15 mouse cellular contexts compared by ENCODE assay signal in the genomic region with DNA sequence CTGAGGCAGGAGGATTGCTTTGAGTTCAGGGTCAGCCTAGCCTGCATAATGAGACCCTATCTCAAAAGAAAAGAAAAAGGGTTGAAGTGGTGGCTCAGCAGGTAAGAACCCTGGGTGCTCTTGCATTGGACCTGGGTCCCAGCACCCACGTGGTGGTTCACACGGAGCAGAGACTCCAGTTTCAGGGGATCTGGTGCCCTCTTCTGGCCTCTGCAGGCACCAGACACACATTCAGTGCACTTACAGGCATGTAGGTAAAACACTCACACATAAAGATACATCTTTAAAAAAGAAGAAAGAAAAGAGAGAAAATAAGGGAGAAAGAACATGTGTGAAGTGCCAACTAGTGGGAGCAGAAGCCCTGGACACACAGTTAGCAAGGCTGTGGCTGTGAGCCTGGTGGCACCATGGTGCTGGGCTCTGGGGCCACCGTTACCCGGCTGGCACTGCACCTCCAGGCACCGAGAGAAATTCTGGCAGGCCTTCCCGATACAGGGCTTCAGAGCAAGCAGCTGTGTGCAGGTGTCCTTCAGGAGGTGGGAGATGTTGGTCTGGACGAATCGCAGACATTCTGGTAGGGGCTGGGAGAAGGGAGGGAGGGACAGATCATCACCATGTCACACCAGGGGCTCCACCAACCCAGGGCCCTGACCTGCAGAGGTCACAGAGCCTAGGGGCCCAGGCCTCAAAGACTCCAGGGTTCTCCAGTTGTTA. TPM values are rescaled to one million over a fixed set of nuclear protein-coding genes. Genes with fewer than 3 reads are reported as not detected.
A peak's percentile ranks its signal among the peaks of the same experiment; 100 is the strongest.
DNase-seq lines count a peak whose midpoint lies in the region; ATAC-seq and TF ChIP-seq lines count a peak whose summit lies in the region.
"Had no signal": no experiment of that assay in that cellular context is flagged by ENCODE, and none has a peak within 500 bp of the region (broad histone marks: within the 10 kb centered on the region; RNA-seq: fewer than 3 reads in every experiment).

No protein-coding gene starts in this region.

- TF ChIP-seq CTCF in lung, postnatal 0 days (IDR thresholded peaks at IDR 0.05): peak; percentile 29
- TF ChIP-seq CTCF in MEL (IDR thresholded peaks at IDR 0.05 in 2 of 3, conservative IDR thresholded peaks at IDR 0.05 in 1 of 3; ENCODE audit: control insufficient read depth in 1 of 3, insufficient read depth in 1 of 3, low read depth in 2 of 3, low read length in 3 of 3, poor library complexity in 1 of 3, severe bottlenecking in 1 of 3): peak in 2 of 3 experiments; percentile 50 to 72; a peak in 4 of 6 replicates
- TF ChIP-seq CTCF in liver, embryonic 14.5 days (IDR thresholded peaks at IDR 0.05; ENCODE audit: low read depth): peak; percentile 58

- H3K27me3 ChIP-seq in heart, embryonic 12.5 days (replicated peaks): 0 out of 2 replicates have a peak, but pooled peaks cover 8% of the 10 kb centered on the region
- no peaks in the 10 kb centered on the region for H3K27me3 ChIP-seq in lung, postnatal 0 days (replicated peaks; ENCODE audit: insufficient read depth, low read length)
- no peaks in the 10 kb centered on the region for H3K27me3 ChIP-seq in MEL (ENCODE audit: control insufficient read depth in 1 of 2, insufficient read depth in 2 of 2, low read length in 2 of 2)
- H3K27me3 ChIP-seq in liver, embryonic 14.5 days (ENCODE audit: control insufficient read depth, insufficient read depth, low read length): no peaks in the 10 kb centered on the region
- H3K27me3 ChIP-seq: forebrain, embryonic 15.5 days had no signal

- no peak for TF ChIP-seq RAD21 in MEL (IDR thresholded peaks at IDR 0.05; ENCODE audit: low read depth, low read length)

- no peak for ATAC-seq in heart, embryonic 12.5 days (ENCODE audit: insufficient number of reproducible peaks, low FRiP score)
- no peak for ATAC-seq in lung, postnatal 0 days
- no peak for ATAC-seq in liver, embryonic 14.5 days (ENCODE audit: insufficient read depth)
- ATAC-seq: forebrain, embryonic 15.5 days had no signal

- H3K4me2 ChIP-seq in heart, embryonic 12.5 days: 0 out of 2 replicates have a peak overlapping the region, but pooled peaks have one; percentile 6
- no peak overlapping the region for H3K4me2 ChIP-seq in lung, postnatal 0 days (replicated peaks; ENCODE audit: low read depth, low read length)
- no peak overlapping the region for H3K4me2 ChIP-seq in liver, embryonic 14.5 days (ENCODE audit: low read depth)
- H3K4me2 ChIP-seq: forebrain, embryonic 15.5 days had no signal

- no peak overlapping the region for H3K9ac ChIP-seq in heart, embryonic 12.5 days
- H3K9ac ChIP-seq in lung, postnatal 0 days (replicated peaks; ENCODE audit: low read depth): no peak overlapping the region
- no peak overlapping the region; the same call in 1 of the 2 replicates for H3K9ac ChIP-seq in MEL (ENCODE audit: control insufficient read depth, low read depth, low read length, poor library complexity, severe bottlenecking)
- no peak overlapping the region for H3K9ac ChIP-seq in liver, embryonic 14.5 days (replicated peaks)
- H3K9ac ChIP-seq: forebrain, embryonic 15.5 days; limb, embryonic 15.5 days had no signal

- 0 out of 4 replicates have a peak, but pooled peaks of 1 of the 2 experiments have one; percentile 32 for TF ChIP-seq POLR2A in MEL (IDR thresholded peaks at IDR 0.05; ENCODE audit: control insufficient read depth in 1 of 2, insufficient read depth in 1 of 2, low read depth in 1 of 2, low read length in 2 of 2, poor library complexity in 1 of 2)

- WGBS in heart, embryonic 12.5 days: 84% methylated on average over 8 of the region's 8 CpGs
- 77% methylated on average over 8 of the region's 8 CpGs for WGBS in lung, postnatal 0 days
- 81% methylated on average over 8 of the region's 8 CpGs for WGBS in liver, embryonic 14.5 days (ENCODE audit: insufficient replicate concordance)

- H3K4me1 ChIP-seq in heart, embryonic 12.5 days (replicated peaks): peaks cover 36% of the 10 kb centered on the region
- peaks cover 4% of the 10 kb centered on the region; the same call in 1 of the 2 replicates for H3K4me1 ChIP-seq in lung, postnatal 0 days (ENCODE audit: insufficient read depth, low read depth, low read length)
- peaks cover 10 to 28% of the 10 kb centered on the region in 2 experiments for H3K4me1 ChIP-seq in MEL (ENCODE audit: control insufficient read depth in 1 of 2, insufficient read depth in 2 of 2, low read length in 2 of 2)
- H3K4me1 ChIP-seq in liver, embryonic 14.5 days (replicated peaks; ENCODE audit: control insufficient read depth in 2 of 2, insufficient read depth in 2 of 2, low read length in 1 of 2): peaks cover 27 to 42% of the 10 kb centered on the region in 2 experiments

- H3K9me3 ChIP-seq in heart, embryonic 12.5 days (replicated peaks): peaks cover 3% of the 10 kb centered on the region
- H3K9me3 ChIP-seq in lung, postnatal 0 days (ENCODE audit: low read length): no peaks in the 10 kb centered on the region
- no peaks in the 10 kb centered on the region for H3K9me3 ChIP-seq in MEL (replicated peaks; ENCODE audit: insufficient read depth, low read length)
- H3K9me3 ChIP-seq in liver, embryonic 14.5 days (ENCODE audit: control insufficient read depth, low read length): no peaks in the 10 kb centered on the region
- H3K9me3 ChIP-seq: forebrain, embryonic 15.5 days; limb, embryonic 15.5 days had no signal

- H3K27ac ChIP-seq in heart, embryonic 12.5 days (ENCODE audit: poor library complexity, severe bottlenecking): no peak overlapping the region
- no peak overlapping the region for H3K27ac ChIP-seq in lung, postnatal 0 days (ENCODE audit: low read length)
- H3K27ac ChIP-seq in MEL (ENCODE audit: control insufficient read depth, low read depth, low read length): no peak overlapping the region
- H3K27ac ChIP-seq in liver, embryonic 14.5 days: no peak overlapping the region
- H3K27ac ChIP-seq: forebrain, embryonic 15.5 days; limb, embryonic 15.5 days had no signal

- H3K36me3 ChIP-seq in heart, embryonic 12.5 days: no peaks in the 10 kb centered on the region
- no peaks in the 10 kb centered on the region for H3K36me3 ChIP-seq in lung, postnatal 0 days (ENCODE audit: insufficient read depth, low read length)
- H3K36me3 ChIP-seq in MEL (ENCODE audit: control insufficient read depth in 1 of 2, insufficient read depth in 2 of 2, low read length in 2 of 2): peaks cover 0 to 21% of the 10 kb centered on the region in 2 experiments; a peak in 2 of 4 replicates
- no peaks in the 10 kb centered on the region for H3K36me3 ChIP-seq in liver, embryonic 14.5 days (replicated peaks; ENCODE audit: control insufficient read depth, insufficient read depth, low read depth)
- H3K36me3 ChIP-seq: forebrain, embryonic 15.5 days; limb, embryonic 15.5 days had no signal

- no peak for TF ChIP-seq EP300 in lung, postnatal 0 days (IDR thresholded peaks at IDR 0.05)
- no peak for TF ChIP-seq EP300 in MEL (IDR thresholded peaks at IDR 0.05; ENCODE audit: low read depth in 1 of 2, low read length in 2 of 2)
- TF ChIP-seq EP300 in liver, embryonic 14.5 days (IDR thresholded peaks at IDR 0.05; ENCODE audit: low read depth): no peak

- no peak overlapping the region for H3K4me3 ChIP-seq in heart, embryonic 12.5 days
- no peak overlapping the region for H3K4me3 ChIP-seq in lung, postnatal 0 days (ENCODE audit: low read depth, low read length)
- H3K4me3 ChIP-seq in MEL (ENCODE audit: control insufficient read depth in 1 of 2, insufficient read depth in 1 of 2, low read depth in 2 of 2, low read length in 2 of 2): no peak overlapping the region
- H3K4me3 ChIP-seq in liver, embryonic 14.5 days (ENCODE audit: insufficient read depth in 1 of 2, low read depth in 2 of 2, low read length in 2 of 2): no peak overlapping the region
- H3K4me3 ChIP-seq: forebrain, embryonic 15.5 days; limb, embryonic 15.5 days; myocyte had no signal

- DNase-seq in heart, adult 18-20 months: no peak
- DNase-seq in lung, postnatal 0 days (ENCODE audit: low spot score): no peak
- no peak for DNase-seq in lung, postnatal 14 days
- peak; percentile 84 for DNase-seq in MEL (ENCODE audit: low read depth, low spot score)
- no peak for DNase-seq in liver, embryonic 14.5 days (ENCODE audit: low read depth in 3 of 3, low spot score in 3 of 3)
- DNase-seq in urinary bladder, postnatal 10 days (ENCODE audit: low spot score): no peak
- no peak for DNase-seq in kidney, postnatal 14 days
- DNase-seq: cerebellum, postnatal 36 days; gastrocnemius, postnatal 25 days had no signal

- H3K79me2 ChIP-seq in MEL (ENCODE audit: control insufficient read depth, insufficient read depth, low read length, poor library complexity): peaks cover 12% of the 10 kb centered on the region

RNA-seq across cellular contexts. Expression of gene Gm45713, which starts 2.4 kb away (rescaled TPM):
- 0.22 and 0.50 TPM in 2 replicates for polyA plus RNA-seq in heart, embryonic 12.5 days (2016; fragmentation: Nextera tagmentation; extraction: Ambion mirVana)
- under 1 TPM; 0.26 to 0.47 TPM for total RNA-seq in heart, adult 18-20 months (2021)
- polyA plus RNA-seq in lung, postnatal 0 days (2015; fragmentation: Nextera tagmentation; extraction: Ambion mirVana): 0.62 and 0.96 TPM in 2 replicates
- total RNA-seq in MEL (2012; rRNA removed): 0.69 and 3.9 TPM in 2 replicates
- polyA plus RNA-seq in MEL (2012; ENCODE audit: insufficient read depth in 1 of 2, insufficient read length in 2 of 2, low read depth in 1 of 2, low replicate concordance in 2 of 2, missing spikeins in 1 of 2): not detected
- 0.03 TPM in 1 of 2 replicates, not detected in the other for polyA plus RNA-seq in liver, embryonic 14.5 days (2012; rRNA removed)
- polyA plus RNA-seq in liver, embryonic 14.5 days (2014; fragmentation: Nextera tagmentation; extraction: Ambion mirVana): 0.15 and 0.63 TPM in 2 replicates
- total RNA-seq: gastrocnemius, postnatal 25 days; megakaryocyte-erythroid progenitor cell, adult 5-6 weeks had no signal
- polyA plus RNA-seq: forebrain, embryonic 15.5 days; limb, embryonic 15.5 days; stomach, embryonic 16.5 days had no signal

RNA-seq across cellular contexts. Expression of gene Flt3l, which starts 2.6 kb away (rescaled TPM):
- polyA plus RNA-seq in heart, embryonic 12.5 days (2016; fragmentation: Nextera tagmentation; extraction: Ambion mirVana): 1.1 and 1.2 TPM in 2 replicates
- total RNA-seq in heart, adult 18-20 months (2021): 1 to 10 TPM; 2.7 to 5.3 TPM
- 5.1 and 6.1 TPM in 2 replicates for polyA plus RNA-seq in lung, postnatal 0 days (2015; fragmentation: Nextera tagmentation; extraction: Ambion mirVana)
- total RNA-seq in MEL (2012; rRNA removed): 9.5 and 13.0 TPM in 2 replicates
- polyA plus RNA-seq in MEL (2012; ENCODE audit: insufficient read depth in 1 of 2, insufficient read length in 2 of 2, low read depth in 1 of 2, low replicate concordance in 2 of 2, missing spikeins in 1 of 2): 10 to 100 TPM in 1 of 2 experiments, not detected in 1; 35.4 TPM
- polyA plus RNA-seq in liver, embryonic 14.5 days (2012; rRNA removed): 12.1 and 13.4 TPM in 2 replicates
- 3.9 and 5.5 TPM in 2 replicates for polyA plus RNA-seq in liver, embryonic 14.5 days (2014; fragmentation: Nextera tagmentation; extraction: Ambion mirVana)

RNA-seq across cellular contexts. Expression of gene Rpl13a, which starts 5.0 kb away (rescaled TPM):
- 868 and 880 TPM in 2 replicates for polyA plus RNA-seq in heart, embryonic 12.5 days (2016; fragmentation: Nextera tagmentation; extraction: Ambion mirVana)
- 100 to 1,000 TPM; 714 to 715 TPM for total RNA-seq in heart, adult 18-20 months (2021)
- 1,107 and 1,148 TPM in 2 replicates for polyA plus RNA-seq in lung, postnatal 0 days (2015; fragmentation: Nextera tagmentation; extraction: Ambion mirVana)
- total RNA-seq in MEL (2012; rRNA removed): 2,773 and 3,160 TPM in 2 replicates
- polyA plus RNA-seq in MEL (2012; ENCODE audit: insufficient read depth in 1 of 2, insufficient read length in 2 of 2, low read depth in 1 of 2, low replicate concordance in 2 of 2, missing spikeins in 1 of 2): 1,000 to 10,000 TPM; 2,091 to 3,727 TPM
- 534 and 909 TPM in 2 replicates for polyA plus RNA-seq in liver, embryonic 14.5 days (2012; rRNA removed)
- polyA plus RNA-seq in liver, embryonic 14.5 days (2014; fragmentation: Nextera tagmentation; extraction: Ambion mirVana): 992 and 1,027 TPM in 2 replicates

RNA-seq across cellular contexts. Expression of gene Rps11, which starts 9.4 kb away (rescaled TPM):
- 1,003 and 1,022 TPM in 2 replicates for polyA plus RNA-seq in heart, embryonic 12.5 days (2016; fragmentation: Nextera tagmentation; extraction: Ambion mirVana)
- total RNA-seq in heart, adult 18-20 months (2021): 100 to 1,000 TPM; 512 to 646 TPM
- 972 and 1,016 TPM in 2 replicates for polyA plus RNA-seq in lung, postnatal 0 days (2015; fragmentation: Nextera tagmentation; extraction: Ambion mirVana)
- 2,482 and 2,708 TPM in 2 replicates for total RNA-seq in MEL (2012; rRNA removed)
- 1,000 to 10,000 TPM; 3,189 to 5,434 TPM for polyA plus RNA-seq in MEL (2012; ENCODE audit: insufficient read depth in 1 of 2, insufficient read length in 2 of 2, low read depth in 1 of 2, low replicate concordance in 2 of 2, missing spikeins in 1 of 2)
- polyA plus RNA-seq in liver, embryonic 14.5 days (2012; rRNA removed): 309 and 366 TPM in 2 replicates
- 989 and 1,016 TPM in 2 replicates for polyA plus RNA-seq in liver, embryonic 14.5 days (2014; fragmentation: Nextera tagmentation; extraction: Ambion mirVana)

RNA-seq across cellular contexts. Expression of gene Pih1d1, which starts 20.5 kb away (rescaled TPM):
- 81.3 and 86.2 TPM in 2 replicates for polyA plus RNA-seq in heart, embryonic 12.5 days (2016; fragmentation: Nextera tagmentation; extraction: Ambion mirVana)
- 10 to 100 TPM; 35.5 to 42.7 TPM for total RNA-seq in heart, adult 18-20 months (2021)
- polyA plus RNA-seq in lung, postnatal 0 days (2015; fragmentation: Nextera tagmentation; extraction: Ambion mirVana): 51.7 and 58.4 TPM in 2 replicates
- 119 and 141 TPM in 2 replicates for total RNA-seq in MEL (2012; rRNA removed)
- polyA plus RNA-seq in MEL (2012; ENCODE audit: insufficient read depth in 1 of 2, insufficient read length in 2 of 2, low read depth in 1 of 2, low replicate concordance in 2 of 2, missing spikeins in 1 of 2): 100 to 1,000 TPM in 1 of 2 experiments, not detected in 1; 148 TPM
- 38.3 and 43.3 TPM in 2 replicates for polyA plus RNA-seq in liver, embryonic 14.5 days (2012; rRNA removed)
- polyA plus RNA-seq in liver, embryonic 14.5 days (2014; fragmentation: Nextera tagmentation; extraction: Ambion mirVana): 44.3 and 45.8 TPM in 2 replicates
